Mouse (Mus musculus) v-Abl transformed pro-B cells (cell line): ENCODE measurements around the gene Shc2.

Experiments
- in situ Hi-C, 2 experiments: fragments of 400-800 bp; cut with MboI; formaldehyde crosslinking; loops; one replicate each; pipeline ENCODE4 v1.15.1; 2025; ENCODE audit not compliant: unreplicated experiment in 2 of 2

The Shc2 gene

GRCm38 (mm10) chr10:79625398-79625797, 12.3 kb downstream of the Shc2 start:
- in situ Hi-C loops = loop anchor here in 1 of 2 experiments (25.0 kb wide), 1 partner anchor 863 kb away; the partner anchor contains the start of gene Ccdc105

- in situ Hi-C loops = no loop called here
Observed at GRCm38 (mm10) chr10:79623950-79624349, 13.8 kb downstream of the Shc2 start.

- in situ Hi-C loops = no loop called here
Observed at GRCm38 (mm10) chr10:79616376-79616775, 21.3 kb downstream of the Shc2 start.

- in situ Hi-C loops = no loop called here
Observed at GRCm38 (mm10) chr10:79615860-79616259, 21.9 kb downstream of the Shc2 start.

- in situ Hi-C loops = no loop called here
Observed at GRCm38 (mm10) chr10:79614305-79614643, 23.4 kb downstream of the Shc2 start.

GRCm38 (mm10) chr10:79613578-79614304, 24.0 kb downstream of the Shc2 start, which contains the start of gene C2cd4c:
TSS of gene C2cd4c (minus strand) at chr10:79614025.
- in situ Hi-C loops = no loop called here

- in situ Hi-C loops = no loop called here
Observed at GRCm38 (mm10) chr10:79612192-79613135, 25.3 kb downstream of the Shc2 start.

- in situ Hi-C loops = no loop called here
Observed at GRCm38 (mm10) chr10:79611296-79611695, 26.4 kb downstream of the Shc2 start.

- in situ Hi-C loops = no loop called here
Observed at GRCm38 (mm10) chr10:79609276-79609675, 28.4 kb downstream of the Shc2 start.

GRCm38 (mm10) chr10:79607892-79608291, 29.8 kb downstream of the Shc2 start:
- in situ Hi-C loops = no loop called here

GRCm38 (mm10) chr10:79606537-79606936, 31.2 kb downstream of the Shc2 start:
- in situ Hi-C loops = no loop called here

GRCm38 (mm10) chr10:79597936-79598230, 39.8 kb downstream of the Shc2 start:
- in situ Hi-C loops = no loop called here

- in situ Hi-C loops = no loop called here
Observed at GRCm38 (mm10) chr10:79597051-79597935, 40.4 kb downstream of the Shc2 start.

GRCm38 (mm10) chr10:79595590-79595929, 42.2 kb downstream of the Shc2 start:
- in situ Hi-C loops = no loop called here

- in situ Hi-C loops = no loop called here
Observed at GRCm38 (mm10) chr10:79594872-79595589, 42.7 kb downstream of the Shc2 start.

GRCm38 (mm10) chr10:79594111-79594510, 43.6 kb downstream of the Shc2 start:
- in situ Hi-C loops = no loop called here

- in situ Hi-C loops = no loop called here
Observed at GRCm38 (mm10) chr10:79590702-79591101, 47.0 kb downstream of the Shc2 start.

- in situ Hi-C loops = no loop called here
Observed at GRCm38 (mm10) chr10:79587752-79588126, 50.0 kb downstream of the Shc2 start.

GRCm38 (mm10) chr10:79587061-79587751, 50.5 kb downstream of the Shc2 start, which contains the start of gene Theg:
TSS of gene Theg (minus strand) at chr10:79587331.
- in situ Hi-C loops = no loop called here

- in situ Hi-C loops = no loop called here
Observed at GRCm38 (mm10) chr10:79586243-79586642, 51.5 kb downstream of the Shc2 start.
